Mouse (Mus musculus) ES-Bruce4 (cell line): ENCODE results near the gene Adarb1.

Source experiments
- CTCF ChIP-seq: IDR thresholded peaks from one replicate; pipeline ENCODE4 v1.8.1; 2011; ENCODE audit warnings: low read depth, low read length
- EP300 ChIP-seq: IDR thresholded peaks from 2 replicates; pipeline ENCODE4 v1.6.1; 2011; ENCODE audit warnings: low read depth, low read length; ENCODE audit not compliant: insufficient read depth

GRCm38 (mm10) chr10:77324716-77325115 is 93.4 kb downstream of the Adarb1 start:
- TF ChIP-seq CTCF (no peak), EP300 (no peak)
